Mouse (Mus musculus): ENCODE measurements around the gene Olfr1489.
"Not testable (repeated sequence)": the region's sequence is repeated elsewhere in the genome, so short reads cannot be mapped to it uniquely, and the experiment has no call there.

The Olfr1489 gene

GRCm38 (mm10) chr19:13631321-13631720 lies at the start of gene Olfr1489:
Olfr1489 (plus strand) TSS chr19:13631621.
- no peak for DNase-seq (ENCODE audit: extremely low spot score)

- DNase-seq (ENCODE audit: extremely low spot score): no peak
These were observed 48.2 kb upstream of the Olfr1489 start, which contains the start of gene Olfr1484 for GRCm38 (mm10) chr19:13583211-13583610. Olfr1484 (plus strand) TSS chr19:13583511.

DNA sequence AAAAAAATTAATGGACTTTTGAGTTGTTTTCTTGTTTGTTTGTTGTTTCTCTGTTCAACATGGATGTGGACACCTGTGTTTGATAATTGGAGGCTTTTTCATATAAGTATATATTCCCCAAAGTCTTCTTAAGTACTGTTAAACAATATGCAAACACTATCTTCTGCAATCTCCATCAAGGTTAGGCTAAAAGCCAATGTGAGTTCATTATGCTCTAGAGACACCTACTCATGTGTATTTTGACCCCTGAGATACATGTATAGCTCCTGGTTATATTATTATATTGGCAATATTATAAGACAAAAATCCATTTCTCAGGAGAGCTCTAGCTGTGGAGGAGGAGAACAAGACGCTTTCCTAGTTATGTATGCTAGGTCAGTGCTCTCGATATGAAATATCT lies 14.3 kb upstream of the Olfr1489 start, which contains the start of gene Olfr1487:
Gene Olfr1487, plus strand, starts transcription at position 301 of the 400 bp plus-strand sequence.
- DNase-seq (ENCODE audit: extremely low spot score): not testable (repeated sequence)

- DNase-seq (ENCODE audit: extremely low spot score): no peak
These were observed 19.4 kb downstream of the Olfr1489 start, which contains the start of gene Olfr1490 for GRCm38 (mm10) chr19:13650791-13651190. Olfr1490 (plus strand) TSS chr19:13651091.
